Mouse (Mus musculus) CD4-positive helper T cell, adult 2 months (primary cell): ENCODE measurements at regions not wholly inside any gene's neighbourhood (a gene's known extent, or its start where the extent isn't known, plus 50 kb on each side); places are given as distances from the start of the nearest gene placed in this dataset.

ENCODE experiments used
- DNase-seq: peaks from one replicate; pipeline ENCODE4 v3.0.0-alpha.2; 2012; ENCODE audit warnings: low read depth, missing footprints, low spot score

- DNase-seq, result no peak
These were observed 64.4 kb downstream of the Ackr3 start for GRCm38 (mm10) chr1:90268131-90268691.

GRCm38 (mm10) chr1:90268951-90269350 is 65.2 kb downstream of the Ackr3 start:
- DNase-seq, result no peak

- no peak for DNase-seq
These were observed 66.1 kb downstream of the Ackr3 start for GRCm38 (mm10) chr1:90269836-90270235.

- DNase-seq, result no peak
These were observed 67.5 kb downstream of the Ackr3 start for GRCm38 (mm10) chr1:90271326-90271725.

- no peak for DNase-seq
These were observed 68.6 kb downstream of the Ackr3 start for GRCm38 (mm10) chr1:90272411-90272810.

GRCm38 (mm10) chr1:90272830-90273628 is 69.2 kb downstream of the Ackr3 start:
- no peak for DNase-seq

- no peak for DNase-seq
These were observed 69.8 kb downstream of the Ackr3 start for GRCm38 (mm10) chr1:90273629-90273928.

GRCm38 (mm10) chr1:90274968-90275651 is 71.3 kb downstream of the Ackr3 start:
- DNase-seq, result no peak

- no peak for DNase-seq
These were observed 72.2 kb downstream of the Ackr3 start for GRCm38 (mm10) chr1:90275786-90276520.

- no peak for DNase-seq
These were observed 73.9 kb downstream of the Ackr3 start for GRCm38 (mm10) chr1:90277486-90278255.

GRCm38 (mm10) chr1:90279066-90279839 is 75.5 kb downstream of the Ackr3 start:
- no peak for DNase-seq

GRCm38 (mm10) chr1:90280227-90280626 is 76.4 kb downstream of the Ackr3 start:
- DNase-seq, result no peak

GRCm38 (mm10) chr1:90281255-90281654 is 77.5 kb downstream of the Ackr3 start:
- DNase-seq, result no peak

- DNase-seq, result no peak
These were observed 78.2 kb downstream of the Ackr3 start for GRCm38 (mm10) chr1:90281956-90282355.

- DNase-seq, result no peak
These were observed 78.6 kb downstream of the Ackr3 start for GRCm38 (mm10) chr1:90282367-90282766.

GRCm38 (mm10) chr1:90283176-90283775 is 79.5 kb downstream of the Ackr3 start:
- no peak for DNase-seq

- DNase-seq, result no peak
These were observed 80.3 kb downstream of the Ackr3 start for GRCm38 (mm10) chr1:90283912-90284636.

- DNase-seq, result no peak
These were observed 81.5 kb downstream of the Ackr3 start for GRCm38 (mm10) chr1:90285318-90285717.

GRCm38 (mm10) chr1:90287251-90287650 is 83.5 kb downstream of the Ackr3 start:
- no peak for DNase-seq
